Comparison of ENCODE assay signal across 7 mouse cellular contexts in genomic region chr6:72824971-72825737, GRCm38 (mm10). TPM values are rescaled to one million over a fixed set of nuclear protein-coding genes. Genes with fewer than 3 reads are reported as not detected.
A peak's percentile ranks its signal among the peaks of the same experiment; 100 is the strongest.
DNase-seq lines count a peak whose midpoint lies in the region; ATAC-seq and TF ChIP-seq lines count a peak whose summit lies in the region.

No protein-coding gene starts in this region.

- no peak for DNase-seq in right cerebral cortex, postnatal 36 days (ENCODE audit: low spot score in 2 of 2)
- DNase-seq in ovary, postnatal 14 days (ENCODE audit: low spot score), result no peak

- H3K36me3 ChIP-seq in hindbrain, embryonic 12.5 days, result no peaks in the 10 kb centered on the region
- no peaks in the 10 kb centered on the region for H3K36me3 ChIP-seq in liver, embryonic 12.5 days
- H3K36me3 ChIP-seq in stomach, embryonic 16.5 days (ENCODE audit: control insufficient read depth, insufficient read depth, low read length), result no peaks in the 10 kb centered on the region

- peaks cover 5% of the 10 kb centered on the region; the same call in 1 of the 2 replicates for H3K27me3 ChIP-seq in hindbrain, embryonic 12.5 days
- H3K27me3 ChIP-seq in liver, embryonic 12.5 days (replicated peaks), result peaks cover 26% of the 10 kb centered on the region
- H3K27me3 ChIP-seq in stomach, embryonic 16.5 days (ENCODE audit: control insufficient read depth, insufficient read depth, low read length), result no peaks in the 10 kb centered on the region; the same call in 1 of the 2 replicates

- H3K4me1 ChIP-seq in cortical plate, adult 2 months (ENCODE audit: control insufficient read depth, insufficient read depth, low read length), result no peaks in the 10 kb centered on the region; the same call in 1 of the 2 replicates
- no peaks in the 10 kb centered on the region for H3K4me1 ChIP-seq in embryonic fibroblast, embryonic 13.5 days (ENCODE audit: control insufficient read depth, insufficient read depth, low read length)
- peaks cover 12% of the 10 kb centered on the region for H3K4me1 ChIP-seq in hindbrain, embryonic 12.5 days
- peaks cover 13% of the 10 kb centered on the region for H3K4me1 ChIP-seq in liver, embryonic 12.5 days
- 0 out of 2 replicates have a peak, but pooled peaks cover 7% of the 10 kb centered on the region for H3K4me1 ChIP-seq in stomach, embryonic 16.5 days (ENCODE audit: control insufficient read depth, insufficient read depth, low read length)

- 5% methylated on average over 26 of the region's 26 CpGs for WGBS in hindbrain, embryonic 12.5 days
- 9% methylated on average over 26 of the region's 26 CpGs for WGBS in liver, embryonic 12.5 days (ENCODE audit: insufficient replicate concordance)
- WGBS in stomach, embryonic 16.5 days, result 15% methylated on average over 26 of the region's 26 CpGs

- no peak for TF ChIP-seq POLR2A in cortical plate, adult 2 months (IDR thresholded peaks at IDR 0.05; ENCODE audit: extremely low read depth, insufficient read depth, low read length)
- TF ChIP-seq POLR2A in embryonic fibroblast, embryonic 13.5 days (IDR thresholded peaks at IDR 0.05; ENCODE audit: low read depth, low read length), result no peak

- TF ChIP-seq CTCF in cortical plate, adult 2 months (IDR thresholded peaks at IDR 0.05; ENCODE audit: extremely low read depth, insufficient read depth, low read length), result no peak
- no peak for TF ChIP-seq CTCF in embryonic fibroblast, embryonic 13.5 days (IDR thresholded peaks at IDR 0.05; ENCODE audit: borderline replicate concordance, insufficient read depth, low read length)

- H3K4me3 ChIP-seq in cortical plate, adult 2 months (ENCODE audit: insufficient read depth, low read length), result peak overlapping the region; percentile 13; the same call in 1 of the 2 replicates
- H3K4me3 ChIP-seq in embryonic fibroblast, embryonic 13.5 days (ENCODE audit: insufficient read depth, low read length), result 0 out of 2 replicates have a peak overlapping the region, but pooled peaks have one; percentile 0
- H3K4me3 ChIP-seq in hindbrain, embryonic 12.5 days, result peak overlapping the region; percentile 25
- H3K4me3 ChIP-seq in liver, embryonic 12.5 days, result peak overlapping the region; percentile 27
- H3K4me3 ChIP-seq in stomach, embryonic 16.5 days (replicated peaks; ENCODE audit: low read length), result peak overlapping the region; percentile 31

- H3K27ac ChIP-seq in cortical plate, adult 2 months (ENCODE audit: insufficient read depth, low read length), result no peak overlapping the region
- no peak overlapping the region for H3K27ac ChIP-seq in embryonic fibroblast, embryonic 13.5 days (ENCODE audit: insufficient read depth, low read length)
- peak overlapping the region; percentile 64; the same call in 1 of the 2 replicates for H3K27ac ChIP-seq in hindbrain, embryonic 12.5 days
- H3K27ac ChIP-seq in liver, embryonic 12.5 days, result no peak overlapping the region
- H3K27ac ChIP-seq in stomach, embryonic 16.5 days (ENCODE audit: low read length), result no peak overlapping the region

- no peaks in the 10 kb centered on the region for H3K9me3 ChIP-seq in hindbrain, embryonic 12.5 days (replicated peaks)
- no peaks in the 10 kb centered on the region for H3K9me3 ChIP-seq in liver, embryonic 12.5 days (replicated peaks)
- H3K9me3 ChIP-seq in stomach, embryonic 16.5 days (replicated peaks; ENCODE audit: control insufficient read depth, low read length), result no peaks in the 10 kb centered on the region

- peak; percentile 90 for ATAC-seq in hindbrain, embryonic 12.5 days (ENCODE audit: low FRiP score)
- ATAC-seq in liver, embryonic 12.5 days, result peak; percentile 30; the same call in 1 of the 2 replicates
- ATAC-seq in stomach, embryonic 16.5 days (ENCODE audit: insufficient read depth, low FRiP score), result no peak

- H3K4me2 ChIP-seq in hindbrain, embryonic 12.5 days (replicated peaks), result peak overlapping the region; percentile 56
- H3K4me2 ChIP-seq in liver, embryonic 12.5 days, result peak overlapping the region; percentile 56
- H3K4me2 ChIP-seq in stomach, embryonic 16.5 days (ENCODE audit: low read depth, low read length), result peak overlapping the region; percentile 55

- H3K9ac ChIP-seq in hindbrain, embryonic 12.5 days, result peak overlapping the region; percentile 55
- H3K9ac ChIP-seq in liver, embryonic 12.5 days, result no peak overlapping the region
- peak overlapping the region; percentile 65 for H3K9ac ChIP-seq in stomach, embryonic 16.5 days (ENCODE audit: low read length)

RNA-seq across cellular contexts. Expression of gene Tcf7l1, which starts 36.1 kb away (rescaled TPM):
- polyA plus RNA-seq in cortical plate, adult 2 months (2012; rRNA removed), result 3.6 and 3.7 TPM in 2 replicates
- polyA plus RNA-seq in embryonic fibroblast, embryonic 13.5 days (2011; ENCODE audit: insufficient read length, low read depth, missing spikeins), result 34.0 and 54.0 TPM in 2 replicates
- 24.2 and 24.7 TPM in 2 replicates for polyA plus RNA-seq in hindbrain, embryonic 12.5 days (2016; fragmentation: Nextera tagmentation; extraction: Ambion mirVana)
- polyA plus RNA-seq in liver, embryonic 12.5 days (2016; fragmentation: Nextera tagmentation; extraction: Ambion mirVana), result 6.7 and 7.8 TPM in 2 replicates
- polyA plus RNA-seq in stomach, embryonic 16.5 days (2015; fragmentation: Nextera tagmentation; extraction: Ambion mirVana), result 20.6 and 21.1 TPM in 2 replicates
